Mouse (Mus musculus): ENCODE results near the gene Pkig.

DNA sequence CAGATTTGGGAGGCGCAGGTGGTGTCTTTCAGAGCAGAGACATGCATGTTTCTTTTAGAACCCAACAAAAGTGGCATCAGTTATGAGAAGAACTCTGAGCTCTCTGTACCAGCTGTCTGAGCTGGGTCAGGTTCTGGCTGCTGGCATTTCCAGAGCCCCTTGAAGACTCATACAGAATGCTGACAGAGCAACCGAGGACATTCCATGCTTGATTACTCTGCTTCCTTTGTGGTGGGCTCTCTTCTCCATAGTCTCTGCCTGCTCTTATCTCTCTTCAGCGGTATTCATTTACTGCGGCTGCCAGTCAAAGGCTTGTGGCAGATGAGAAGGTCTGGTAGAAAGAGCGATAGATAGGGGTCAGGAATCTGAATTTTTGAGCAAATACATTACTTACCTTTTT, 28.0 kb downstream of the Pkig start:
- no peak for TF ChIP-seq POLR2A (IDR thresholded peaks at IDR 0.05; ENCODE audit: low read depth, low read length)
- no peak for TF ChIP-seq RAD21 (IDR thresholded peaks at IDR 0.05; ENCODE audit: low read depth, low read length)
- TF ChIP-seq CTCF (conservative IDR thresholded peaks at IDR 0.05 in 1 of 2, IDR thresholded peaks at IDR 0.05 in 1 of 2; ENCODE audit: low read depth in 2 of 2, low read length in 2 of 2): no peak
- no peak for TF ChIP-seq MYC (IDR thresholded peaks at IDR 0.05; ENCODE audit: low read depth, low read length)

Data from CH12.LX (cell line).